Mouse (Mus musculus) spleen, postnatal 10 days (tissue): ENCODE measurements at regions not wholly inside any gene's neighbourhood (a gene's known extent, or its start where the extent isn't known, plus 50 kb on each side); places are given as distances from the start of the nearest gene placed in this dataset.

Source experiments
- DNase-seq, 2 experiments: peaks; one replicate each; pipeline ENCODE4 v3.0.0; 2021 to 2022; ENCODE audit warnings: low spot score in 2 of 2

DNA sequence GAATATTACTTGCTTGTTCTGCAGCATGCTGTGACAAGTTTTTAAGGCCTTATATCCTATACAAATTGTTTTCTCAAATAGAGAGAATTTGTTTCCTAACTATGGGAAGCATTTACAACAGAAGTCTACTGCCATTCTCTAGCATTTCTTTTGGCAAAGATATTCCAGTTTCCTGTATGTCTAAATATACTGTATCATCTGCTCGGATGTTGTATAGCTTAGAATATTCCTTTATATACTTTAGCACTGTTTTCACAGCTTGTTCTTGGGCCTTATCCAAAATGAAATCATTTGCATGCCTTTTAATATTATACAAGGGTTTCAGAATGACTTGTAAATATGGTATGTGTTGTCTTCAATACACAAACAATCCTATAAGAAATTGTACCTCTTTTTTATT is 92.1 kb upstream of the Ins2 start:
- no peak for DNase-seq

DNA sequence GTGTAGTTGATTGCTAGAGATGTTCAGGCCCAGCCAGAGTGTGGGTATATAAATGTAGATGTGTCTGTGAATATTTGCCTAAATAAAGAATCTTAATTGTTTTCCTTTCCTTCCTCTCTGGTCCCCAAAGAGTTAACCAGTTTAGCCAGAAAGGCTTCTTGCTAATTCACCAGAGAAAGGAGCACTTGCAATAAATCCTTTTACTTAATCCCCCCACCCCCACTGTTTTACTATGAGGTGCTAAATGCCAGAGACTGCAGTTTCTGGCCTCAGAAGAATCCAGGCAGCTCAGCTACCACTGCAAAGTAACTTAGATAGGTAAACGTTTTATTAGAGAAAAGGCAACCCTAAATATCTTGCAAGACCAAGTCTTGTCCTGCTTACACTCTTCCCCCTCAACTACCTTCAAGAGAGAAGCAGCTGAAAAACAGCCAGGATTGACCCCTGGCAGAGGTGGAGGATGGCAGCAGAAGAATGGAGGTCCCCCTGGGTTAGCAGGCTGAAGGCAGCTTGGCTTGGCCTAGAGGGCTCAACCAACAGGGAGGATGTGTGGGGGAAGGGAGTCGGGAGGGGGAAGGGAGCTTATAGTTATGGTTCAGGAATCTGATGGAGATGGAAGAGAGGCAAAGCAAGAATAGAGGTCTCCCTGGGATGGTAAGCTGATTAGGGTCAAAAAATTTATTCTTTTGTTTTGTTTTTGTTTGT is 87.9 kb upstream of the Ins2 start:
- no peak for DNase-seq

GRCm38 (mm10) chr7:142810711-142811110 is 67.5 kb upstream of the Ins2 start:
- no peak for DNase-seq

DNA sequence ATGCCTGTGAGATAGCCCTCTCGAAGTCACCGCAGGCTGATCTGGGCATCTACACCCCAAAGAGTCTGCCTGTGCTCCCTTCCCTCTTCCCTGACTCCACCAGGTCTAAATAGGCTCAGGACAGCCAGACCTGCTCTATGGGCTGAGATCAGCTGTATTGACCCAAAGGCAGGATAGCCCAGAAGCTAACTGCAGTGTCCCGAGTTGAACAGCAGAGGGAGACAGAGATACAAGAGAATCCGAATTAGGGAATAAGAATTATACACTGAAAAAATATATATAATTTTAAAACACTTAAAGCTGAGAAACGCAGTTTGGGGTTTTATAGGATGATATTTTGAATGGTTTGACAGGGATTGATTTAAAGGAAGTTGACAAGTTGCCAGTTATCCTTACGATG is 56.2 kb upstream of the Ins2 start:
- peak; percentile 14 to 55 for DNase-seq

- no peak for DNase-seq
These were observed 51.3 kb upstream of the Ins2 start for GRCm38 (mm10) chr7:142794481-142794880.
